ENCODE assay signal across 18 mouse cellular contexts in genomic region chr9:67961953-67962352, GRCm38 (mm10).
"Had no signal": no experiment of that assay in that cellular context is flagged by ENCODE, and none has a peak within 500 bp of the region (broad histone marks: within the 10 kb centered on the region; RNA-seq: fewer than 3 reads in every experiment).

No protein-coding gene starts in this region.

- H3K4me1 ChIP-seq: intestine, embryonic 15.5 days; liver, embryonic 13.5 days; stomach, embryonic 15.5 days had no signal

- DNase-seq: layer of hippocampus, postnatal 36 days; liver, embryonic 13.5 days; lung, embryonic 14.5 days; right cerebral cortex, adult 18-20 months; right cerebral cortex, postnatal 25 days; spleen, adult 18-20 months; thymus, postnatal 25 days had no signal

- H3K4me3 ChIP-seq: intestine, embryonic 15.5 days; left cerebral cortex, adult 2 months; liver, embryonic 13.5 days; midbrain, embryonic 12.5 days; midbrain, embryonic 15.5 days; neural tube, embryonic 12.5 days; neural tube, embryonic 15.5 days; stomach, embryonic 15.5 days had no signal

- H3K4me2 ChIP-seq: intestine, embryonic 15.5 days; liver, embryonic 13.5 days; lung, embryonic 14.5 days; midbrain, embryonic 12.5 days; midbrain, embryonic 15.5 days; neural tube, embryonic 12.5 days; neural tube, embryonic 15.5 days; stomach, embryonic 15.5 days had no signal

- H3K27me3 ChIP-seq: intestine, embryonic 15.5 days; liver, embryonic 13.5 days; midbrain, embryonic 12.5 days; midbrain, embryonic 15.5 days; neural tube, embryonic 12.5 days; neural tube, embryonic 15.5 days; stomach, embryonic 15.5 days had no signal

- ATAC-seq: hindbrain, embryonic 16.5 days; intestine, embryonic 15.5 days; lung, postnatal 0 days; midbrain, embryonic 15.5 days had no signal

- H3K9me3 ChIP-seq: intestine, embryonic 15.5 days; liver, embryonic 13.5 days; midbrain, embryonic 12.5 days; midbrain, embryonic 15.5 days; neural tube, embryonic 12.5 days; neural tube, embryonic 15.5 days; stomach, embryonic 15.5 days had no signal

- H3K9ac ChIP-seq: intestine, embryonic 15.5 days; liver, embryonic 13.5 days; lung, embryonic 14.5 days; midbrain, embryonic 12.5 days; midbrain, embryonic 15.5 days; neural tube, embryonic 12.5 days; neural tube, embryonic 15.5 days; stomach, embryonic 15.5 days had no signal

- H3K27ac ChIP-seq: intestine, embryonic 15.5 days; kidney, postnatal 0 days; left cerebral cortex, adult 2 months; liver, embryonic 13.5 days; macrophage; midbrain, embryonic 12.5 days; midbrain, embryonic 15.5 days; neural tube, embryonic 12.5 days; neural tube, embryonic 15.5 days; stomach, embryonic 15.5 days had no signal
